Mouse (Mus musculus): ENCODE measurements around the gene Fgf22. TPM values are rescaled to one million over a fixed set of nuclear protein-coding genes. Genes with fewer than 3 reads are reported as not detected.

Gene Fgf22
- polyA plus RNA-seq, 1 experiment, result 0.26 TPM

GRCm38 (mm10) chr10:79801837-79802236, 47.0 kb downstream of the Fgf22 start:
- Histone ChIP-seq H3ac (ENCODE audit: control insufficient read depth, insufficient read length) (no peak overlapping the region), H3K4me2 (ENCODE audit: low read depth) (peak overlapping the region; percentile 38), H3K36me3 (ENCODE audit: control insufficient read depth, insufficient read depth) (no peaks in the 10 kb centered on the region), H3K79me2 (ENCODE audit: control insufficient read depth, insufficient read depth) (peaks cover 21% of the 10 kb centered on the region), H3K4me3 (no peak overlapping the region), H3K27me3 (ENCODE audit: control insufficient read depth, insufficient read depth, insufficient read length) (no peaks in the 10 kb centered on the region)
- TF ChIP-seq REST (IDR thresholded peaks at IDR 0.05; ENCODE audit: insufficient read depth, insufficient read length) (no peak), POLR2AphosphoS2 (IDR thresholded peaks at IDR 0.05; ENCODE audit: insufficient read length, low read depth) (no peak), TCF3 (IDR thresholded peaks at IDR 0.05; ENCODE audit: insufficient read length, low read depth) (no peak), CEBPB (IDR thresholded peaks at IDR 0.05; ENCODE audit: insufficient read depth, poor library complexity, severe bottlenecking) (no peak), POLR2A (IDR thresholded peaks at IDR 0.05; ENCODE audit: insufficient read length, low read depth) (no peak), E2F4 (IDR thresholded peaks at IDR 0.05; ENCODE audit: insufficient read depth) (no peak), SRF (IDR thresholded peaks at IDR 0.05; ENCODE audit: control insufficient read depth, insufficient read length, low read depth) (no peak), TCF12 (IDR thresholded peaks at IDR 0.05; ENCODE audit: insufficient read depth, poor library complexity, severe bottlenecking) (no peak), MAX (IDR thresholded peaks at IDR 0.05; ENCODE audit: low read depth) (no peak), MYOG (IDR thresholded peaks at IDR 0.05; ENCODE audit: control insufficient read depth in 1 of 3, insufficient read depth in 1 of 3, insufficient read length in 2 of 3, low read depth in 2 of 3) (no peak), USF1 (IDR thresholded peaks at IDR 0.05; ENCODE audit: low read depth) (no peak), MYOD1 (IDR thresholded peaks at IDR 0.05; ENCODE audit: control insufficient read depth in 1 of 3, insufficient read length in 2 of 3, low read depth in 2 of 3) (no peak)

DNA sequence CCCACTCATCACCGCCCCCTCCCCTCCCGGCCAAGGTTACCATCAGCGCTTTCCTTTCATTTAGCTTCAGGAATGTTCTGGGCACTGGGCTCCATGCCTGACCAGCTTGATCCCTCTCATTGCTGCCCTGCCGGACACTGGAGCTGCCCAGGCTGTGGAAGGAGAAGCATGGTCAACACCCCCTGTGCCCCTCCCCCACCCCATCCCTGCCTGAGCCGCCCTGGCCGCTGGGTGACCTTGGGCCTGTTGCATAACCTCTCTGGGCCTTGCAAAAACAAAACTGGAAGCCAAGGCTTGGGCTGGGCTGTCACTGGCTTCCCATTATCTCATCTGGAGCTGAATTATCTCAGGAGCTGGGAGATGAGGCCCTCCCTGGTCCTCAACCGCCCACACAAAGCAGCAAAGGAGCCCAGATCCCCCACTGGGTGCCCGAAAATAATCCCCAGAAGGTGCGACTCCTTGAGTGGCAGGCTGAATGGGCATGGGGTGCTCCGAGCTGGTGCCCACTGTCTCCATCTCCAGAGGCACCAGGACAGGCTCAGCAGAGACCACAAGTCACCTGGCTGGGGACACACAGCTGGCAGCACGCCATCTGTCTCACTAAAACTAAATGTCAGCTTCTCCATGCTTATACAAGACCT, 47.6 kb downstream of the Fgf22 start:
- Histone ChIP-seq H3K4me2 (ENCODE audit: low read depth) (peak overlapping the region; percentile 38), H3K36me3 (ENCODE audit: control insufficient read depth, insufficient read depth) (no peaks in the 10 kb centered on the region), H3K79me2 (ENCODE audit: control insufficient read depth, insufficient read depth) (peaks cover 21% of the 10 kb centered on the region), H3K27me3 (ENCODE audit: control insufficient read depth, insufficient read depth, insufficient read length) (no peaks in the 10 kb centered on the region), H3ac (ENCODE audit: control insufficient read depth, insufficient read length) (no peak overlapping the region), H3K4me3 (no peak overlapping the region)
- no peak for TF ChIP-seq MYOD1 (IDR thresholded peaks at IDR 0.05; ENCODE audit: control insufficient read depth in 1 of 3, insufficient read length in 2 of 3, low read depth in 2 of 3)
- TF ChIP-seq MAX (IDR thresholded peaks at IDR 0.05; ENCODE audit: low read depth), result no peak
- no peak for TF ChIP-seq POLR2AphosphoS2 (IDR thresholded peaks at IDR 0.05; ENCODE audit: insufficient read length, low read depth)
- no peak for TF ChIP-seq SRF (IDR thresholded peaks at IDR 0.05; ENCODE audit: control insufficient read depth, insufficient read length, low read depth)
- no peak for TF ChIP-seq E2F4 (IDR thresholded peaks at IDR 0.05; ENCODE audit: insufficient read depth)
- TF ChIP-seq CEBPB (IDR thresholded peaks at IDR 0.05; ENCODE audit: insufficient read depth, poor library complexity, severe bottlenecking), result peak; percentile 57

DNA sequence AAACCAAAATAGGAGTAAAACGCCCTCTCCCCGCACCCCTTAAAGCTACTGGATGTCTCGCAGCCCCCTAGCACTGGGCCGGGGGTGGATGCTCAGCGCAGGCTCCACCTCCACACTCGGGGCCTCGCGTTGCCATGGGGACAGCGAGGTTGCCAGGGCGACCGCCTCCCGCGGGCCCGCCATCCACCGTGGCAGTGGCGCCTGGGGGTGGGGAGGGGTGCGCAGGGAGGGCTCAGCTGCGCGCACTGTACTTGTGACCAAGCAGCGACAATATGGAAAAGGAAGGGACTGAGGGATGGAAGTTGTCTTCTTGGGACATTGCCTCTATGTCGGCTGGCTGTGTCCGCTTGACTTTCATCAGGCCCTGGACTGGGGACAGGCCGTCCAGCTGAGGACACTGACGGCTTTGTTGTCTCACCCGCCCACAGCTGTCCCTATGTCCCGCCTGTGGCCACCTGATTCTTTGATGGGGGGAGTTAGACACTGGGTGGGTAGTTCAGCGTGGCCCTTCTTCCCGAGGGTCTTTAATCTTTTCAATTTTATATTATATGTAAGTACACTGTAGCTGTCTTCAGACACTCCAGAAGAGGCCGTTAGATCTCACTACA, 48.9 kb downstream of the Fgf22 start:
- no peak overlapping the region for H3K4me3 ChIP-seq
- H3K36me3 ChIP-seq (ENCODE audit: control insufficient read depth, insufficient read depth), result peaks cover 5% of the 10 kb centered on the region
- H3K79me2 ChIP-seq (ENCODE audit: control insufficient read depth, insufficient read depth), result peaks cover 8% of the 10 kb centered on the region
- no peaks in the 10 kb centered on the region for H3K27me3 ChIP-seq (ENCODE audit: control insufficient read depth, insufficient read depth, insufficient read length)
- no peak overlapping the region for H3K4me2 ChIP-seq (ENCODE audit: low read depth)
- no peak overlapping the region for H3ac ChIP-seq (ENCODE audit: control insufficient read depth, insufficient read length)
- TF ChIP-seq USF1 (IDR thresholded peaks at IDR 0.05; ENCODE audit: low read depth), result no peak
- no peak for TF ChIP-seq REST (IDR thresholded peaks at IDR 0.05; ENCODE audit: insufficient read depth, insufficient read length)
- no peak for TF ChIP-seq TCF3 (IDR thresholded peaks at IDR 0.05; ENCODE audit: insufficient read length, low read depth)
- no peak for TF ChIP-seq SRF (IDR thresholded peaks at IDR 0.05; ENCODE audit: control insufficient read depth, insufficient read length, low read depth)
- no peak for TF ChIP-seq POLR2AphosphoS2 (IDR thresholded peaks at IDR 0.05; ENCODE audit: insufficient read length, low read depth)
- no peak for TF ChIP-seq E2F4 (IDR thresholded peaks at IDR 0.05; ENCODE audit: insufficient read depth)
- no peak for TF ChIP-seq MYOD1 (IDR thresholded peaks at IDR 0.05; ENCODE audit: control insufficient read depth in 1 of 3, insufficient read length in 2 of 3, low read depth in 2 of 3)
- TF ChIP-seq MYOG (IDR thresholded peaks at IDR 0.05; ENCODE audit: control insufficient read depth in 1 of 3, insufficient read depth in 1 of 3, insufficient read length in 2 of 3, low read depth in 2 of 3), result no peak
- TF ChIP-seq MAX (IDR thresholded peaks at IDR 0.05; ENCODE audit: low read depth), result no peak
- no peak for TF ChIP-seq POLR2A (IDR thresholded peaks at IDR 0.05; ENCODE audit: insufficient read length, low read depth)
- TF ChIP-seq CEBPB (IDR thresholded peaks at IDR 0.05; ENCODE audit: insufficient read depth, poor library complexity, severe bottlenecking), result no peak
- no peak for TF ChIP-seq TCF12 (IDR thresholded peaks at IDR 0.05; ENCODE audit: insufficient read depth, poor library complexity, severe bottlenecking)

DNA sequence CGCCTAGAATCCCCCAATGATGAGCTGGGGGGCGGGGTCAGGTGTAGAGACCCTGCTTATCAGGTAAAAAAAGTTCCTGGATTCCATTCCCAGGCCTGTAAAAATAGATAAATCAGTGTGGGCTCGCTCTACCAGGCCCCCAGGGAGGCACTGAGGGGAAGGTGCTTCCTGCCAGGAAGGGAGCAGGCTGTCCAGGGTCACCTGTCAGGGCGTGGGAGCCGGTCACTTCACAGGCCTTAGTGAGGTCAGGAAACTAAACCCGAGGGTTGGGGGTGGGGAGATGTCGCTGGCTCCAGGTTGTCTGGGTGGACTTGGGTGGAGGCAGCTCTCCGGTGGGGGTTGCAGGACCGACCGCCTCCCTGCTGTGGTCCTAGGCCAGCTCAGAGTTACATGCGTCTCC, 50.8 kb downstream of the Fgf22 start:
- H3K4me3 ChIP-seq, result no peak overlapping the region
- no peaks in the 10 kb centered on the region for H3K27me3 ChIP-seq (ENCODE audit: control insufficient read depth, insufficient read depth, insufficient read length)
- H3ac ChIP-seq (ENCODE audit: control insufficient read depth, insufficient read length), result no peak overlapping the region
- H3K79me2 ChIP-seq (ENCODE audit: control insufficient read depth, insufficient read depth), result no peaks in the 10 kb centered on the region
- peaks cover 7% of the 10 kb centered on the region for H3K36me3 ChIP-seq (ENCODE audit: control insufficient read depth, insufficient read depth)
- TF ChIP-seq TCF3 (IDR thresholded peaks at IDR 0.05; ENCODE audit: insufficient read length, low read depth) (no peak), SRF (IDR thresholded peaks at IDR 0.05; ENCODE audit: control insufficient read depth, insufficient read length, low read depth) (no peak), REST (IDR thresholded peaks at IDR 0.05; ENCODE audit: insufficient read depth, insufficient read length) (no peak), TCF12 (IDR thresholded peaks at IDR 0.05; ENCODE audit: insufficient read depth, poor library complexity, severe bottlenecking) (no peak), MAX (IDR thresholded peaks at IDR 0.05; ENCODE audit: low read depth) (no peak), CEBPB (IDR thresholded peaks at IDR 0.05; ENCODE audit: insufficient read depth, poor library complexity, severe bottlenecking) (no peak), MYOG (IDR thresholded peaks at IDR 0.05; ENCODE audit: control insufficient read depth in 1 of 3, insufficient read depth in 1 of 3, insufficient read length in 2 of 3, low read depth in 2 of 3) (no peak), USF1 (IDR thresholded peaks at IDR 0.05; ENCODE audit: low read depth) (no peak), E2F4 (IDR thresholded peaks at IDR 0.05; ENCODE audit: insufficient read depth) (no peak), POLR2A (IDR thresholded peaks at IDR 0.05; ENCODE audit: insufficient read length, low read depth) (no peak), MYOD1 (IDR thresholded peaks at IDR 0.05; ENCODE audit: control insufficient read depth in 1 of 3, insufficient read length in 2 of 3, low read depth in 2 of 3) (no peak), POLR2AphosphoS2 (IDR thresholded peaks at IDR 0.05; ENCODE audit: insufficient read length, low read depth) (no peak)
- no peak overlapping the region for H3K4me2 ChIP-seq (ENCODE audit: low read depth)
